Mouse (Mus musculus) telencephalon, adult 2 months (tissue): ENCODE results near the gene Pias4.
A peak's percentile ranks its signal among the peaks of the same experiment; 100 is the strongest.
"Not testable (repeated sequence)": the region's sequence is repeated elsewhere in the genome, so short reads cannot be mapped to it uniquely, and the experiment has no call there.

ENCODE experiments used
- DNase-seq: peaks from one replicate; pipeline ENCODE4 v3.0.0-alpha.2; 2011; ENCODE audit warnings: low read depth, low spot score

Pias4 gene

DNA sequence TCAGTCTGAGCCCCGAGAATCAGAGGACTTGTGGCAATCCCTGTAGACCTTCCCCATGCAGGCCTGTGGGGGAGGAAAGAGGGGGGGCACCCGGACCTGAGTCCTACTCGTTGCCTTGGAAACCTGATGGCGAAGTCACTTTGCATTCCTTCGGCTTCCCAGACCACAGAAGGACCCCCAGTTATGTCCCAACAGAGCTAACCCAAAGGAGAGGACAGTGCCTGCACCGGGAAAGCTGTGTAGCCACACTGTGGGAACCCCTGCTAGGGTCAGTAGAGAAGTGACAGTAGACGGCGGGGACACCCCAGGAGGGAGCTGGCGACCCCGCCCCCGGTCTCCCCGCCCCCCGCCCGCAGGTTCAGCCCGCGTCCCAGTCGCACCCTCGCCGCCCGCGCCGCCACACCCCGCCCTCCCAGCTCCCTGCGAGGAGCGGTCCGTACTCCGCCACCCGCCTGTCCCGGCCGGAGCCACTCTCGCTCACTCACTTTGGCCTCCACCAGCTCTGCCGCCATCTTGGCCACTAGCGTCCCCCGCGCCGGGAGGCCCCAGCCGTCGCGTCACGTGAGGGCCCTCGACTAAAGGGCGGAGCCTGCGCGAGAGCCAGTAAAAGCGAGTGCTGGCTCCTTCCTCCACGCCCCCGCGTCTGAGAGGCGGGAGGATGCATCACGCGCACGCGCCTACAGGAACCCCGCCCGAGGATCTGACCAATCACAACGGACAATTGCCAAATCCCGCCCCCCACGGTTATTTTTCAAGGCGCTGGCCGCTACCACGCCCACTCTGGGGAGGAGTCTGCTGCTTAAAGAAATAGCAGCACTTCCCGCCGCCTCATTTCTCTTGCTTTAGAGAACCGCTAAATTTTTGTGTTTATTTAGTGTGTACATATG, at the start of gene Pias4:
Gene Pias4, minus strand, starts transcription at position 724 of the 887 bp plus-strand sequence.
- DNase-seq, result peak; percentile 98

DNA sequence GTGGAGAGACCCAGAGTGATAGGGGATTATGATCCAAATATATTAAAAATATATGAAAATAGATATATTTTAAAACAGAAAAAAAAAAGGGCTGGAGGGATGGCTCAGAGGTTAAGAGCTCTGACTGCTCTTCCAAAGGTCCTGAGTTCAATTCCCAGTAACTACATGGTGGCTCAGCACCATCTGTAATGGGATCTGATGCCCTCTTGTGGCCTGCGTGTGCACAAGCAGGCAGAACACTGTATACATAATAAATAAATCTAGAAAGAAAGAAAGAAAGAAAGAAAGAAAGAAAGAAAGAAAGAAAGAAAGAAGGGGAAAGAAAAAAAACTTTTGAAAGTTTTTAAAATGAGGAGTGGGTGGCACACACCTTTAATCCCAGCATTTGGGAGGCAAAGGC, 49.5 kb upstream of the Pias4 start:
- not testable (repeated sequence) for DNase-seq

DNA sequence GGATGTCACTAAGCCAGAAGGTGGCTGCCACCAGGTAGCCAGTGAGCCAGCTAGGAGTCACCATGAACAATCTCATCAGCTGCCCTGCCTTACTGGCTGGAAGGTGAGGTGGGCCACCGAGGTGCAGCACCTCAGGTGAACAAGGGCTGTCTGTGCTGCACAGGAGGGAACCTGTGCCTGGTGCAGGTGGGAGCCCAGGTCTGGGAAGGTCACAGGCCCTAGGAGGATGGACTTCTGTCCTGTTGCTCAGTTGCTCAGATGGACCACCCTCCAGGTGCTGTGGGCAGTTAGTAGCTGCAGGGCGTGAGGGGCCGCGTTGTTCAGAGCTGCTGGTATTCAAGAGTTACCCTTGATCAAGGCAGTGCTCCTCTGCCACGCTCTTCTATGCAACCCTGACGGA, 49.1 kb upstream of the Pias4 start:
- no peak for DNase-seq

- no peak for DNase-seq
Measured at GRCm38 (mm10) chr10:81216260-81216659, 48.5 kb upstream of the Pias4 start.

DNA sequence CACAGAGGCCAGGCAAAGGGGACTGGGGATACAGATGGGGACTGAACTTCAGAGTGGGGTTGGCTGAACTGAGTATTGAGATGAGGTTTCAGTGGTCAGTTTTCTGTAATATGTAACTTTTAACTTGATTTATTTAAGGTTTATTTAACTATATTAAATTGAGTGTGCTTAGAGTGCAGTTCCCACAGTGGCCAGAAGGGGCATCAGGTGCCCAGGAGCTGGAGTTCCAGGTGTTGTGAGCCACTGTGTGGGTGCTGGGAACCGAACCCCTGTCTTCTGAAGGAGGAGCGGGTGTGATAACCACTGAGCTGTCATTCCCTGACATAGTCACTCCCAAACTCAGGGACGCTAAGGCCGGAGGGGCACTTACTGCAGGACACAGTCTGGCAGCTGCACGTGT, 42.4 kb upstream of the Pias4 start:
- DNase-seq, result no peak

DNA sequence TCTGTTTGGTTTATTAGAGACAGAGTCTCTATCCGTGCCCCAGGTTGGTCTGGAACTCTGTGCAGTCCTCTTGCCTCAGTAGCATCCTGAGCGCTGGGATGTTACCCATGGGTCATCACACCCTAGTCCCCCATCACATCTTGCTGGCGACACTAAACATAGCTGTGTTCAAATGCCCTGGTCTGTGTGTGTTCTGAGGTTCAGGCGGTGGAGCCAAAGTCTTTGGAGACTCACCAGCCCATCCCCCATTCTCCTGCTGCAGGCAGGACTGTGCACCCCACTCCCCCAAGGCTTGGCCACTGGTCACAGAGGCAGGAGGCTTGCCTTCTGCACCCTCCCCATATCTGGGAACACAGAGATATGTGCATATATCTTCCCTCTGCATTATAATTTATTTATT, 36.4 kb upstream of the Pias4 start:
- DNase-seq, result no peak

GRCm38 (mm10) chr10:81202978-81203720, 35.4 kb upstream of the Pias4 start:
- DNase-seq, result no peak

- DNase-seq, result no peak
Measured at GRCm38 (mm10) chr10:81201807-81202758, 34.4 kb upstream of the Pias4 start, which contains the start of gene Nmrk2. TSS of gene Nmrk2 (minus strand) at chr10:81202051.

DNA sequence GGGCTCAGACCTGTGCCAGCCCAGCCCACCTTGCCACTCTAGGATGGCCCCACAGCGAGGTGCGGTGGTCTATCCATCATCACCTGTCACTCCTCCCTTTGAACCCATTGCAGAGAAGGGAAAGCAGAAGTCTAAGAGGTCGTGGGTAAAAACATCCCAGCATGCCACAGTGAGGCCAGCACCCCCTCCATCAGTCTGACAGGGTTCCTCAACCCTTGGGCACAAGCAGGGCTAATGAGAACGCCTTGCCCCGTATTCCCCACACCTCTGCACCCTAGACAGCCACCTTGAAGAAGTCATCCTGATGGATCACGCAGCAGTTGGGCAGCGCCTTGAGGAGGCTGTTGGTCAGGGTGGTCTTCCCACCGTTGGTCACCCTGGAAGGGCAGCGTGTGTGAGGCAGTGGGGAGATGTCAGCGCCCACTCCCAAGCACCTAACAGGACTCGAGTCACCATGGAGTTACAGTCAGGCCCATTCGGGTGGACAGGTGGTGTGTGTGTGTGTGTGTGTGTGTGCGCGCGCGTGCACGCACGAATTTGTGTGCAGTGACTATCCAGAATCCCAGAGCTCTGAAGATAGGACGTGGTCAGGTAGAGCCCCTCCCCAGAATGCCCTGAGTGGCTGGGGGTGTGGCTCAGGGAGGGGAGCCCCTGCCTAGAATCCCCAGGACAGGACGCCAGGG, 33.0 kb upstream of the Pias4 start:
- no peak for DNase-seq

DNA sequence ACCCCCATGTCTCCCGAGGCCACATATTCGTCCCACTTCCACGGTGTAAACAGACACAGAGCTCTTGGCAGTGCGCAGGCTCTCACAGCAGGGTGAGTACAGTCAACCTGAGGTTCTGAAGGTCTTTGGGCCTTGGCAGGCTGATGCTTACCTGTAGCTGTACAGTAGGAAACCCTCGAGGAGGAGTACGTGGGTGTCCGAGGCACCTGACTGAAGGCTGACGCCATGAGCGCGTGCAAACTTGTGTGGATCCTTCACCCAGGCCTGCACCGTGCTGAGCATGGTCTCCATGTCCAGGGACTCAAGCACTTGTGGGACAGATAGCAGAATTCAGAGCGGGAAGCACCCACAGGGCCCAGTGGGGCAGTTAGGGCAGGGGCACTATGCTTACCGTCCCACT, 32.4 kb upstream of the Pias4 start:
- DNase-seq, result no peak

DNA sequence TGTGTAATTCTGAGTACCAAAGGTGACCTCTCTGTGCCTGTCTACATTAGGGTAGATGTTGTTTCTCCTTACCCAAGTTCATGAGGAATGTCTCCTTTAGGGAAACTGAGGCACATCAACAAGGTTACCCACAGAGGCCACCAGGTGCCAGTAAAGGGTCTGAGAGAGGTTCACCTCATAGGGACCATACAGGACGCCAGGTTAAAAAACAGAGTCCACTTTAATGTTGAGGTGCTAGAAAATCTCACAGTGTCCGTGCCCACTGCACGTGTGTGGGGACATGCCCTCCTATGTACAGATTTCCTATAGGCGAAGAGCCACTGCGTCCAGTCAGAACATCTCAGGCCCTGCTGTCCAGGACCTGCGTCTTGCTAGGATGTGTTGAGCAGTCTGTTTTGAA, 31.3 kb upstream of the Pias4 start:
- no peak for DNase-seq

GRCm38 (mm10) chr10:81198230-81198629, 30.5 kb upstream of the Pias4 start:
- no peak for DNase-seq

GRCm38 (mm10) chr10:81197305-81197704, 29.6 kb upstream of the Pias4 start:
- no peak for DNase-seq

- no peak for DNase-seq
Measured at GRCm38 (mm10) chr10:81196470-81197065, 28.8 kb upstream of the Pias4 start.

- no peak for DNase-seq
Measured at GRCm38 (mm10) chr10:81195300-81195699, 27.6 kb upstream of the Pias4 start.

GRCm38 (mm10) chr10:81193991-81194774, 26.5 kb upstream of the Pias4 start:
- DNase-seq, result no peak

DNA sequence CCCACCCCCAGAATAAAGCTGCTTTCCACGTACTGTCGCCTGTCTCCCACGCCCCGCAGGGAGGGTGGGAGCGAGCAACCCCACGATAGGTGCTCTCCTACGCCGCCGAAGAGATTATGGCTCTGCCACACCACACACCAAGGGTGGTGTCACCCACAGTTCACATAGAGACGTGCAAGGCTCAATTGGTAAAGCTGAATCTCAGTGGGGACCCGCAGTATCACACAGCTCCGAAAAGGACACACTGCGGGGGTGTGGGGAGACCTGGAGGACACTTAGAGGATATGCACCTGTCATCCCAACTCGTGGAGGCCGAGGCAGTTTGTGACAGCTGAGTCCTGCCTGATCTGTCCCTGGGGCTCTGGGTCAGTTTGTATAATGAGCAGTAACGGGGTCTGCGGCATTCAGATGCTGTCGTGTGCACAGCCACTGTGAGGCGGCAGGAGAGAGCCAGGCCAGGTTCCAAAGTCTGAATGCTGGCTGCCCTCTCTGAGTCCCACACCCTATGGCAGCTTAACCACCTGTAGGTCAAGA, 25.3 kb upstream of the Pias4 start:
- DNase-seq, result no peak

- DNase-seq, result peak; percentile 84
Measured at GRCm38 (mm10) chr10:81192270-81192967, 24.7 kb upstream of the Pias4 start.
